Mouse (Mus musculus) G1E (cell line): ENCODE measurements around the gene Irs1.

Experiments
- CTCF ChIP-seq: IDR thresholded peaks from 2 replicates; pipeline ENCODE4 v1.5.1; 2012; ENCODE audit warnings: low read depth, low read length, inconsistent platforms, mixed read lengths
- POLR2AphosphoS5 ChIP-seq: IDR thresholded peaks from 2 replicates; pipeline ENCODE4 v1.6.1; 2012; ENCODE audit warnings: low read depth, low read length, inconsistent platforms; ENCODE audit not compliant: insufficient replicate concordance

DNA sequence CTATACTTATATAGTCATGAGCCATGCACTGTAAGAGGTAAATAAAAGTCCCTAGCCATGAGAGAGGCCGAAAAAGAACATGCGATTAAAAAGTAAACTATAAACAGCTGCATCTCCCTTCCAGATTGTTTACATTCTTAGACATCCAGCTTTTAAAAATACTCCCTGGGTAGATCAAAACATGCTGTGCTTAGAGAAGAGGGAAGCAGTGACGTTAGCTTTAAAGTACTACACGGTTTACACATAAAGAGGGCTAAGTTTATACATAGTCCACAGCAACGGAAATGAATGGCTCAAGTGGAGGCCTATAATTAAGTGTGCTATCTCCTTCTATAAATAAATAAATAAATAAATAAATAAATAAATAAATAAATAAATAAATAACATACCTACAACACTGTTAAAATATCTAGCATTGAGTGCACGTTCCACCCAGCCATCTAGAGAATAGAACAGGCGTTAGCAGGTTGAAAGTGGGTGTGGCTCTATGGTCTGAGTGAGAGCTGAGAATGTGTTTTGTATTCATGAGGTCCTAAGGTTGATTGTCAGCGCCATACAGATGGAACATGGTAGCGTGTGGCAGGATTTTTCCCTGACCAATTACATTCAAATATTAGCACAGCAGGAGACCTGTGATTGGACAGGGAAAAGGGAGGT, 37.3 kb downstream of the Irs1 start:
- TF ChIP-seq POLR2AphosphoS5 (no peak), CTCF (no peak)
